In genomic region chr8:83897211-83897610, GRCm38 (mm10) we compare ENCODE assay signal across 7 mouse cellular contexts. TPM values are rescaled to one million over a fixed set of nuclear protein-coding genes. Genes with fewer than 3 reads are reported as not detected.
DNase-seq lines count a peak whose midpoint lies in the region; ATAC-seq and TF ChIP-seq lines count a peak whose summit lies in the region.

No protein-coding gene starts in this region.

- no peaks in the 10 kb centered on the region for H3K9me3 ChIP-seq in heart, postnatal 0 days (replicated peaks; ENCODE audit: control insufficient read depth, low read length)

- 6% methylated on average over 26 of the region's 26 CpGs for WGBS in heart, postnatal 0 days

- no peak overlapping the region for H3K27ac ChIP-seq in heart, postnatal 0 days (ENCODE audit: low read depth)
- H3K27ac ChIP-seq in testis, adult 2 months (ENCODE audit: control insufficient read depth, insufficient read depth, low read depth, low read length), result no peak overlapping the region

- H3K4me3 ChIP-seq in C2C12 (ENCODE audit: insufficient read depth, poor library complexity, severe bottlenecking), result no peak overlapping the region
- H3K4me3 ChIP-seq in heart, postnatal 0 days (ENCODE audit: low read depth, low read length), result peak overlapping the region; percentile 25
- no peak overlapping the region; the same call in 1 of the 2 replicates for H3K4me3 ChIP-seq in testis, adult 2 months (ENCODE audit: control insufficient read depth, low read depth, low read length)

- no peak overlapping the region for H3ac ChIP-seq in C2C12 (ENCODE audit: control insufficient read depth, insufficient read length, low read depth)

- no peaks in the 10 kb centered on the region for H3K79me3 ChIP-seq in C2C12 (ENCODE audit: low read depth)

- no peak for ATAC-seq in heart, postnatal 0 days (ENCODE audit: insufficient read depth, low read depth)

- no peak for TF ChIP-seq POLR2A in testis, adult 2 months (IDR thresholded peaks at IDR 0.05; ENCODE audit: control insufficient read depth, low read depth, low read length)

- peak overlapping the region; percentile 56 for H3K4me2 ChIP-seq in heart, postnatal 0 days (ENCODE audit: low read depth, low read length)

- DNase-seq in ES-CJ7 (ENCODE audit: low read depth, low spot score), result peak; percentile 91
- peak; percentile 81 for DNase-seq in embryo, embryonic 10.5 days (ENCODE audit: low spot score)
- DNase-seq in heart, postnatal 0 days (ENCODE audit: low spot score), result no peak
- DNase-seq in layer of hippocampus, postnatal 10 days (ENCODE audit: low spot score in 2 of 2), result peak; percentile 79 to 81
- DNase-seq in mesoderm, embryonic 11.5 days (ENCODE audit: low read depth, low spot score), result peak; percentile 66

- no peaks in the 10 kb centered on the region for H3K36me3 ChIP-seq in C2C12 (ENCODE audit: control insufficient read depth, insufficient read depth)
- no peaks in the 10 kb centered on the region for H3K36me3 ChIP-seq in heart, postnatal 0 days (replicated peaks; ENCODE audit: control insufficient read depth, insufficient read depth, low read length)
- H3K36me3 ChIP-seq in testis, adult 2 months (ENCODE audit: control insufficient read depth, insufficient read depth, low read length), result no peaks in the 10 kb centered on the region

- H3K4me1 ChIP-seq in heart, postnatal 0 days (ENCODE audit: control insufficient read depth, insufficient read depth), result peaks cover 10% of the 10 kb centered on the region; the same call in 1 of the 2 replicates
- H3K4me1 ChIP-seq in testis, adult 2 months (ENCODE audit: control insufficient read depth, insufficient read depth, low read length), result peaks cover 23% of the 10 kb centered on the region

- no peaks in the 10 kb centered on the region for H3K79me2 ChIP-seq in C2C12 (ENCODE audit: control insufficient read depth, insufficient read depth)

- peak; percentile 37 for TF ChIP-seq CTCF in C2C12 (IDR thresholded peaks at IDR 0.05; ENCODE audit: control insufficient read depth, insufficient read depth, insufficient read length)
- peak; percentile 61 for TF ChIP-seq CTCF in heart, postnatal 0 days (IDR thresholded peaks at IDR 0.05; ENCODE audit: low read depth)
- TF ChIP-seq CTCF in testis, adult 2 months (IDR thresholded peaks at IDR 0.05; ENCODE audit: control insufficient read depth, insufficient read depth, insufficient replicate concordance, low read depth, low read length), result peak; percentile 34; the same call in 1 of the 2 replicates

- H3K9ac ChIP-seq in heart, postnatal 0 days (replicated peaks; ENCODE audit: low read depth, low read length), result no peak overlapping the region

- H3K27me3 ChIP-seq in C2C12 (ENCODE audit: control insufficient read depth, insufficient read depth, insufficient read length), result peaks cover 24% of the 10 kb centered on the region
- peaks cover 21% of the 10 kb centered on the region for H3K27me3 ChIP-seq in heart, postnatal 0 days (ENCODE audit: control insufficient read depth, insufficient read depth, low read length)
- H3K27me3 ChIP-seq in testis, adult 2 months (ENCODE audit: control insufficient read depth, insufficient read depth, low read length), result no peaks in the 10 kb centered on the region

- no peak for TF ChIP-seq EP300 in heart, postnatal 0 days (IDR thresholded peaks at IDR 0.05; ENCODE audit: low read depth)

TF ChIP-seq in C2C12, 6 proteins besides CTCF, POLR2A, EP300 and RAD21:
- TF ChIP-seq FOSL1 (IDR thresholded peaks at IDR 0.05; ENCODE audit: insufficient read depth, low read length, poor library complexity, severe bottlenecking), result no peak
- TF ChIP-seq MYOD1 (IDR thresholded peaks at IDR 0.05; ENCODE audit: control insufficient read depth, insufficient read length, low read depth), result no peak
- no peak for TF ChIP-seq MYOG (IDR thresholded peaks at IDR 0.05; ENCODE audit: control insufficient read depth, extremely low read depth, insufficient read length)
- TF ChIP-seq CEBPB (IDR thresholded peaks at IDR 0.05; ENCODE audit: low read depth), result no peak
- no peak for TF ChIP-seq MAX (IDR thresholded peaks at IDR 0.05)
- TF ChIP-seq USF1 (IDR thresholded peaks at IDR 0.05; ENCODE audit: low read depth), result no peak

RNA-seq across cellular contexts. Expression of gene Adgrl1, which starts 2.7 kb away (rescaled TPM):
- polyA plus RNA-seq in C2C12 (2012; fragmentation: generic; extraction: Trizol), result 16.6 TPM
- total RNA-seq in heart, postnatal 0 days (2014; rRNA removed; ENCODE audit: low replicate concordance), result 28.7 and 58.4 TPM in 2 replicates
- polyA plus RNA-seq in heart, postnatal 0 days (2015; fragmentation: Nextera tagmentation; extraction: Ambion mirVana), result 3.8 and 4.4 TPM in 2 replicates
- total RNA-seq in layer of hippocampus, postnatal 10 days (2021), result 100 to 1,000 TPM; 360 to 379 TPM
- 54.3 and 64.0 TPM in 2 replicates for polyA plus RNA-seq in testis, adult 2 months (2012; rRNA removed)

RNA-seq across cellular contexts. Expression of gene Gm10644, which starts 57.8 kb away (rescaled TPM):
- 0.08 TPM for polyA plus RNA-seq in C2C12 (2012; fragmentation: generic; extraction: Trizol)
- total RNA-seq in heart, postnatal 0 days (2014; rRNA removed; ENCODE audit: low replicate concordance), result 0.08 and 1.3 TPM in 2 replicates
- polyA plus RNA-seq in heart, postnatal 0 days (2015; fragmentation: Nextera tagmentation; extraction: Ambion mirVana), result 0.41 and 0.42 TPM in 2 replicates
- under 1 TPM; 0.22 to 0.37 TPM for total RNA-seq in layer of hippocampus, postnatal 10 days (2021)
- 14.9 and 15.2 TPM in 2 replicates for polyA plus RNA-seq in testis, adult 2 months (2012; rRNA removed)

RNA-seq across cellular contexts. Expression of gene Asf1b, which starts 58.1 kb away (rescaled TPM):
- polyA plus RNA-seq in C2C12 (2012; fragmentation: generic; extraction: Trizol), result 140 TPM
- 109 and 155 TPM in 2 replicates for total RNA-seq in heart, postnatal 0 days (2014; rRNA removed; ENCODE audit: low replicate concordance)
- 19.2 and 21.5 TPM in 2 replicates for polyA plus RNA-seq in heart, postnatal 0 days (2015; fragmentation: Nextera tagmentation; extraction: Ambion mirVana)
- 1 to 10 TPM; 2.0 to 2.1 TPM for total RNA-seq in layer of hippocampus, postnatal 10 days (2021)
- 65.0 and 73.8 TPM in 2 replicates for polyA plus RNA-seq in testis, adult 2 months (2012; rRNA removed)

Comparison
In these comparisons a context has a peak if more than half of its experiments do, and no peak if none do; other contexts are left out.
1. RNA of gene Gm10644, which starts 57.8 kb away (polyA plus RNA-seq): 14.9 to 15.2 TPM in testis, adult 2 months; 0.41 to 0.42 TPM in heart, postnatal 0 days and 0.08 TPM in C2C12 (single experiment); every median in the first group is over 10 times any median in the second.
2. Peak in every context shown above with its lines, with median percentiles within 50 percentile points of each other: CTCF ChIP-seq.